Mouse (Mus musculus) neural tube, embryonic 15.5 days (tissue): ENCODE results near the gene Mpdu1. TPM values are rescaled to one million over a fixed set of nuclear protein-coding genes. Genes with fewer than 3 reads are reported as not detected.

Source experiments
- ATAC-seq: fragments of 200-750 bp; cut with Nextera tagmentation; 2 replicates; pipeline ENCODE4 v1.8.0; 2017; ENCODE audit warnings: mild to moderate bottlenecking, moderate TSS enrichment, moderate library complexity; ENCODE audit not compliant: low FRiP score
- H3K27ac ChIP-seq: fragments of 300-500 bp; sonication (generic); replicated peaks from 2 replicates; pipeline ENCODE4 v1.5.1; 2015; ENCODE audit warnings: mild to moderate bottlenecking, inconsistent platforms
- H3K27me3 ChIP-seq: fragments of 300-500 bp; sonication (generic); replicated peaks from 2 replicates; pipeline ENCODE4 v1.6.1; 2015; ENCODE audit warnings: inconsistent platforms
- H3K36me3 ChIP-seq: fragments of 300-500 bp; sonication (generic); 2 replicates; pipeline ENCODE4 v1.6.1; 2015; ENCODE audit warnings: inconsistent platforms
- H3K4me1 ChIP-seq: fragments of 300-500 bp; sonication (generic); 2 replicates; pipeline ENCODE4 v1.6.1; 2015; ENCODE audit warnings: inconsistent platforms
- H3K4me2 ChIP-seq: fragments of 300-500 bp; sonication (generic); 2 replicates; pipeline ENCODE4 v1.6.1; 2015; ENCODE audit warnings: inconsistent platforms, mild to moderate bottlenecking, moderate library complexity
- H3K4me3 ChIP-seq: fragments of 300-500 bp; sonication (generic); replicated peaks from 2 replicates; pipeline ENCODE4 v1.5.1; 2015; ENCODE audit warnings: mild to moderate bottlenecking, inconsistent platforms
- H3K9ac ChIP-seq: fragments of 300-500 bp; sonication (generic); replicated peaks from 2 replicates; pipeline ENCODE4 v1.6.1; 2015; ENCODE audit warnings: mild to moderate bottlenecking, inconsistent platforms
- H3K9me3 ChIP-seq: fragments of 300-500 bp; sonication (generic); replicated peaks from 2 replicates; pipeline ENCODE4 v1.6.1; 2016; ENCODE audit warnings: inconsistent platforms
- WGBS: fragments of 180-500 bp; shearing (Covaris S2); methylation state at CpG from one replicate; pipeline ENCODE4 v1.1.7; 2015; ENCODE audit warnings: mixed read lengths; 5-methylcytosine and 5-hydroxymethylcytosine counted together
- polyA plus RNA-seq: library from polyadenylated mRNA; unstranded; fragments of >200 nt; fragmentation: Nextera tagmentation; extraction: Ambion mirVana; gene quantifications from 2 replicates; pipeline ENCODE4 v1.2.1, GENCODE M21; 2015

Gene Mpdu1
- polyA plus RNA-seq, 1 experiment from 2014 or later = 101 TPM

DNA sequence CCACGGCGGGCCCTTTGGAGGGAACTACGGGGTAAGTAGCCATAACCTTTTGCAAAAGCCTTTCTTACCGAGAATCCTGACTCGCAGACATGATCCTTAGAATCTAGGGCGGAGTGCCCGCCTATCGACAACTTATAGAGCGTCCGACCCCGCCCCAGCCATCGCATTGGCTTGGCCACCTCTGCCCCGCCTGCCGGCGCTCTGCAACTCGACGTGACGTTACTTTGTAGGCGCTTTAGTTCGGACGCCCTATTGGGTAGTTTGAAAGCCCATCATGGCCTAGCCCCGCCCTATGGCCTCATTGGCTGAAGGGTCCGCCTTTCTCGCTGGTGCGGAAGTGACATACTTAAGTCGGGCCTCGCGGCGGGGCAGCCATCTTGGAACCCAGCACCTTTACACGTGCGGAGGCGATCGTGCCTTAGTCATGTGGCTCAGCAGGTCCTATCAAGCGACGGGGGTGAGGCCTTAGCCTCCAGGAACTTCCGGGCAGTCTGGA, 9.8 kb upstream of the Mpdu1 start, which contains the start of gene Eif4a1:
Eif4a1 (minus strand) TSS at position 213 of the 496 bp plus-strand sequence.
- Histone ChIP-seq H3K27me3 (no peaks in the 10 kb centered on the region), H3K36me3 (peaks cover 64% of the 10 kb centered on the region), H3K27ac (peak within 1 kb of the TSS; percentile 97), H3K4me2 (peak within 1 kb of the TSS; percentile 95), H3K4me3 (peak within 1 kb of the TSS; percentile 99), H3K4me1 (peaks cover 34% of the 10 kb centered on the region), H3K9ac (peak within 1 kb of the TSS; percentile 100), H3K9me3 (no peaks in the 10 kb centered on the region)
- under 1% methylated on average over 36 of the region's 36 CpGs for WGBS
- peak; percentile 96 for ATAC-seq

DNA sequence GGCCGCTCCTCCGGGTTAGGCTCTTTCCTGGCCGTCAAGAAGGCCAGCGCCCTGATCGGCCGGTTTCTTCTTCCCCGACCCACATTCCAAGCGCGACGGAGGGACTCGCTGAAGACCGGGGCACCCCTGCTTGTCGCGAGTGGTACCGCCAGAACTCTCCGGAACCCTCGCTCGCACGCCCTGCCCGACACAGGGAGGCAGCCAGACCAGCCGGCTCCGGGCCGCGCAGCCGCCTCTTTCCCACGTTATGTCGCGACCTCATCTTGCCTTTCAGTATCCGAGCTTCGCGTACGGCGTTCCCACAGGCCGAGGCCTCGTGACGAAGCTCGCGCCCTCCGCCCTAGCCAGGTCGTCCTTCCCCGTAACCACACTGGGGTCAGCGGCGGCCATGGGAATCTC, 9.3 kb upstream of the Mpdu1 start:
- H3K27ac ChIP-seq = peak overlapping the region; percentile 97
- peaks cover 34% of the 10 kb centered on the region for H3K4me1 ChIP-seq
- H3K27me3 ChIP-seq = no peaks in the 10 kb centered on the region
- H3K9me3 ChIP-seq = no peaks in the 10 kb centered on the region
- H3K36me3 ChIP-seq = peaks cover 62% of the 10 kb centered on the region
- H3K9ac ChIP-seq = peak overlapping the region; percentile 100
- peak overlapping the region; percentile 99 for H3K4me3 ChIP-seq
- peak; percentile 26; the same call in 1 of the 2 replicates for ATAC-seq
- H3K4me2 ChIP-seq = peak overlapping the region; percentile 95
- 0% methylated on average over 42 of the region's 43 CpGs for WGBS

- peak overlapping the region; percentile 100 for H3K9ac ChIP-seq
- H3K9me3 ChIP-seq = no peaks in the 10 kb centered on the region
- 1% methylated on average over 51 of the region's 61 CpGs for WGBS
- H3K27me3 ChIP-seq = no peaks in the 10 kb centered on the region
- H3K4me2 ChIP-seq = peak overlapping the region; percentile 95
- H3K36me3 ChIP-seq = peaks cover 62% of the 10 kb centered on the region
- ATAC-seq = peak; percentile 78
- H3K4me1 ChIP-seq = peaks cover 34% of the 10 kb centered on the region
- peak overlapping the region; percentile 97 for H3K27ac ChIP-seq
- H3K4me3 ChIP-seq = peak overlapping the region; percentile 99
These were observed 8.6 kb upstream of the Mpdu1 start for GRCm38 (mm10) chr11:69670786-69671725.

GRCm38 (mm10) chr11:69666665-69667005, 4.2 kb upstream of the Mpdu1 start:
- WGBS = 91% methylated on average over 3 of the region's 3 CpGs
- Histone ChIP-seq H3K27ac (no peak overlapping the region), H3K9ac (no peak overlapping the region), H3K36me3 (peaks cover 62% of the 10 kb centered on the region), H3K4me2 (no peak overlapping the region), H3K4me1 (peaks cover 38% of the 10 kb centered on the region), H3K27me3 (no peaks in the 10 kb centered on the region), H3K9me3 (no peaks in the 10 kb centered on the region), H3K4me3 (no peak overlapping the region)
- no peak for ATAC-seq

DNA sequence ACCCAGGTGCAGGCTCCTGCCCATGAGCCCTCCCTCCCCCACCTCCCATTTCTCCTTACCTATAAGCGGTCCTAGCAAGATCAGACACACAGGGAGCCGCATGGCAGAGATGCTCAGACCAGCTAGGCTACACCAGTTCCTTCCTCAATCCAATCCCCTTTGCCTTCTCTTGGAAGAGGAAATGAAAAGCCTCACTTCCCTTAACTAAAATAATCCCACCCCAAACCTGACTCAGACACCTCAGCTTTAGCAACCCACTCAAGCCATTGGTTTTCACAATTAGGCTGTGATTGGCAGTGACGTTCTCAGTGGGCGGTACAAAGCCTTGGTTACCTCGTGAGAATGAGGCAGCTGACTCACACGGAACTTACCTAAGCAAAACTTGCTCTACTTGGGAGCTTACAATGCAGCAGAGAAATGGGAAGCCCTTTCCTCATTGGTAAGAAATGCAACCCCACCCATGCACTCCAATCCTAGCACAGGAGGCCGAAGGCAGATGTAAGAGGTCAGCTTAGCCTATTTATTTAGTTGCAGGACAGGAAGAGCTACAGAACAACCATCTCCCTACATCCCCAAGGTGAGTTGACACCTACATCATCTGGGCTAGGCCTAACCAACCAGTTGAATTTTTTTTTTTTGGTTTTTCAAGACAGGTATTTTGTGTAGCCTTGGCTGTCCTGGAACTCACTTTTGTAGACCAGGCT, 3.7 kb upstream of the Mpdu1 start, which contains the start of gene Cd68:
Cd68 (minus strand) TSS at position 193 of the 704 bp plus-strand sequence.
- H3K4me3 ChIP-seq = no peak within 1 kb of the TSS
- H3K27me3 ChIP-seq = no peaks in the 10 kb centered on the region
- no peak within 1 kb of the TSS for H3K9ac ChIP-seq
- H3K36me3 ChIP-seq = peaks cover 62% of the 10 kb centered on the region
- H3K4me2 ChIP-seq = no peak within 1 kb of the TSS
- ATAC-seq = no peak
- H3K9me3 ChIP-seq = no peaks in the 10 kb centered on the region
- 39% methylated on average over 7 of the region's 7 CpGs for WGBS
- H3K27ac ChIP-seq = no peak within 1 kb of the TSS
- peaks cover 43% of the 10 kb centered on the region for H3K4me1 ChIP-seq

DNA sequence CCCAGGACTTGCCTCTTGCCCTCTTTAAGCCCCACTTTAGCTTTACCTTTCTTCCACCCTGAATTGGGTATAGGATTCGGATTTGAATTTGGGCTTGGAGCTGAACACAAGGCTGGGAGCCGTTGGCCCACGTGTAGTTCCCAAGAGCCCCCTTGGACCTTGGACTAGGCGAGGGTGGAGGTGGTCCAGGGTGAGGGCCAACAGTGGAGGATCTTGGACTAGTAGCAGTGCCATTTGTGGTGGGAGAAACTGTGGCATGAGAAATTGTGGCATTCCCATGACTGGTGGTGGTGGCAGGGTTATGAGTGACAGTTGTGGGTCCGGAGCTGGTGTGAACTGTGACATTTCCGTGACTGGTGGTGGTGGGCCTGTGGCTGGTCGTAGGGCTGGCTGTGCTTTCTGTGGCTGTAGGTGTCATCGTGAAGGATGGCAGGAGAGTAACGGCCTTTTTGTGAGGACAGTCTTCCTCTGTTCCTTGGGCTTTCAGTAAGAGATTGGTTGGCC, 3.1 kb upstream of the Mpdu1 start:
- H3K27ac ChIP-seq = no peak overlapping the region
- no peak overlapping the region for H3K9ac ChIP-seq
- ATAC-seq = no peak
- peaks cover 62% of the 10 kb centered on the region for H3K36me3 ChIP-seq
- H3K4me2 ChIP-seq = no peak overlapping the region
- H3K27me3 ChIP-seq = no peaks in the 10 kb centered on the region
- H3K9me3 ChIP-seq = no peaks in the 10 kb centered on the region
- peaks cover 44% of the 10 kb centered on the region for H3K4me1 ChIP-seq
- no peak overlapping the region for H3K4me3 ChIP-seq
- WGBS = 78% methylated on average over 9 of the region's 9 CpGs

DNA sequence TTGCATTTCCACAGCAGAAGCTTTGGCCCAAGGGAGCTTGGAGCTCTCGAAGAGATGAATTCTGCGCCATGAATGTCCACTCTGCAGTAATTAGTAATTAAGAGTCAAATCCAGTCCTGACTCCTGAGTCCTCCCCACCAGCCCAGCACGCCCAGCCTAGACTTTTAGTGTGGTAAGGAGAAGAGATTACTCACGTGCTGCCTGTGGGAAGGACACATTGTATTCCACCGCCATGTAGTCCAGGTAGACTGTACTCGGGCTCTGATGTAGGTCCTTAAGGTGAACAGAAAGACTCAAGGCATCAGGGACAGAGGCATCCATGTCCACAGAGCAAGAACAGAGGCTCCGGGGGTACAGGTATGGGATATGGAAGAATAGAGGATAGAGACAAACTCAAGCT, 2.4 kb upstream of the Mpdu1 start:
- Histone ChIP-seq H3K4me2 (no peak overlapping the region), H3K36me3 (peaks cover 61% of the 10 kb centered on the region)
- WGBS = 94% methylated on average over 7 of the region's 7 CpGs

GRCm38 (mm10) chr11:69663795-69664194, 1.4 kb upstream of the Mpdu1 start:
- peak overlapping the region; percentile 97; the same call in 1 of the 2 replicates for H3K27ac ChIP-seq
- H3K4me3 ChIP-seq = no peak overlapping the region
- H3K9ac ChIP-seq = no peak overlapping the region
- ATAC-seq = no peak
- 83% methylated on average over 6 of the region's 6 CpGs for WGBS
- no peaks in the 10 kb centered on the region for H3K9me3 ChIP-seq
- H3K36me3 ChIP-seq = peaks cover 58% of the 10 kb centered on the region
- no peak overlapping the region for H3K4me2 ChIP-seq
- H3K4me1 ChIP-seq = peaks cover 31% of the 10 kb centered on the region
- H3K27me3 ChIP-seq = no peaks in the 10 kb centered on the region

More for the DNA sequence above, 2.4 kb upstream of the Mpdu1 start:
- no peak for ATAC-seq
- no peak overlapping the region for H3K9ac ChIP-seq
- H3K4me3 ChIP-seq = no peak overlapping the region
- H3K27me3 ChIP-seq = no peaks in the 10 kb centered on the region
- H3K27ac ChIP-seq = no peak overlapping the region
- H3K9me3 ChIP-seq = no peaks in the 10 kb centered on the region
- H3K4me1 ChIP-seq = peaks cover 41% of the 10 kb centered on the region

DNA sequence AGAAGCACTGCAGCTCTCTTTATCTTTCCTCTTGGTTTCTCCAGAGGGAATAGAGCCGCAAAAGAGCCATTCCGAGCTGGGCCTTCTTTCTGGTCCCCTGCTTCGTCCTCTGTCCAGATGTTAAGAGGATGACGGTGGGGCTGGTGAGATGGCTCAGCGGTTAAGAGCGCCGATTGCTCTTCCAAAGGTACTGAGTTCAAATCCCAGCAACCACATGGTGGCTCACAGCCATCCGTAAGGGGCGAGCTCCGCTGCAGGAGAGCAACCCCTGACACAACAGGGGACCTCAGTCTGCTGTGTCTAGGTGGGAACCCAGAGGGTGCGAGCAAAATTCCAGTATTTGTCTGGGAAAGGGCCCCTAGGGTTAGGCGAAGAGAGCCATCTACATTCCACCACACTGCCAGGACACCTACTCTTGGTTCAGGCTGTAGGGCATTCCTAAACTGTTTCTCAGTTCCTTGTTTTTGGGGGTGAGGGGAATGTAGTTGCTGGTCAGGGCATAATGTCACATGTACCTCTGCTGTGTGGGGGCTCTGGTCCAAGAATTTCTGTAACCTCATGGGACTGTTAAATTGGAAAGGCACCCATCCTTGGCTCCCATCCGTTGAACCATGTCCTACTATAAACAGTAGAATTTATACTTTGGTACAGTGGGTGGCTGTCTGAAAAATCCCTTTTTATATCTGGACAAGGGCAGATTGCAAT, 677 bp upstream of the Mpdu1 start:
- Histone ChIP-seq H3K9me3 (no peaks in the 10 kb centered on the region), H3K36me3 (peaks cover 58% of the 10 kb centered on the region), H3K4me3 (peak overlapping the region; percentile 66), H3K9ac (peak overlapping the region; percentile 61), H3K27ac (peak overlapping the region; percentile 97), H3K27me3 (no peaks in the 10 kb centered on the region), H3K4me1 (peaks cover 28% of the 10 kb centered on the region), H3K4me2 (peak overlapping the region; percentile 65)
- 68% methylated on average over 13 of the region's 13 CpGs for WGBS
- ATAC-seq = peak; percentile 22

DNA sequence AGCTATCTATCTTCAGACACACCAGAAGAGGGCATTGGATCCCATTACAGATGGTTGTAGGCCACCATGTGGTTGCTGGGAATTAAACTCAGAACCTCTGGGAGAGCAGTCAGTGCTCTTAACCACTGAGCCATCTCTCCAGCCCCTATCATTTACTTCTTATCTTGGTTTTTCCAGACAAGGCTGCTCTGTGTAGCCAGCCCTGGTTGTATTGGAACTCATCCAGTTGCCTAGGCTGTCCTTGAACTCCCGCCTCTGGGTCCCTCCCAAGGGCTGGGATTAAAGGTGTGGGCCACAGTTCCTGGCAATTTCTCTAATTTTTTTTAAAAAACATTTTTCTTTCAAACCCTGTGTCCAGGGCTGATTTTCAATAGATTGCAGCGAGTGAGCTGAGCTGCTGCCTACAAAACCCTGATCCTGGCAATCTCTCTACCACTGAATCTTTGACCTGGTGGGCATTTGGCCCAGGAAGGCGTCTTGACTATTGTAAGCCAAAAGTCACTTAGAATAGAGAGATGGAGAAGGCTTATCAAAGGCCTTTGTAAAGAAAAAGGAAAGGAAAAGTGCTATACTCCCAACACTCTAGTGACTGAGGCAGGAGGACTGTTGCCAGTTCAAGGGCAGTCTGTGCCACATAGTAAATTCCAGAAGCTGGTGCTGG, 1.1 kb downstream of the Mpdu1 start:
- peak overlapping the region; percentile 65 for H3K4me2 ChIP-seq
- peak overlapping the region; percentile 97; the same call in 1 of the 2 replicates for H3K27ac ChIP-seq
- ATAC-seq = no peak
- H3K36me3 ChIP-seq = peaks cover 59% of the 10 kb centered on the region
- H3K4me3 ChIP-seq = peak overlapping the region; percentile 66
- no peaks in the 10 kb centered on the region for H3K27me3 ChIP-seq
- peak overlapping the region; percentile 61 for H3K9ac ChIP-seq
- no peaks in the 10 kb centered on the region for H3K9me3 ChIP-seq
- peaks cover 35% of the 10 kb centered on the region for H3K4me1 ChIP-seq
- 76% methylated on average over 3 of the region's 3 CpGs for WGBS
